ENCODE assay signal across 18 mouse cellular contexts in the genomic region with DNA sequence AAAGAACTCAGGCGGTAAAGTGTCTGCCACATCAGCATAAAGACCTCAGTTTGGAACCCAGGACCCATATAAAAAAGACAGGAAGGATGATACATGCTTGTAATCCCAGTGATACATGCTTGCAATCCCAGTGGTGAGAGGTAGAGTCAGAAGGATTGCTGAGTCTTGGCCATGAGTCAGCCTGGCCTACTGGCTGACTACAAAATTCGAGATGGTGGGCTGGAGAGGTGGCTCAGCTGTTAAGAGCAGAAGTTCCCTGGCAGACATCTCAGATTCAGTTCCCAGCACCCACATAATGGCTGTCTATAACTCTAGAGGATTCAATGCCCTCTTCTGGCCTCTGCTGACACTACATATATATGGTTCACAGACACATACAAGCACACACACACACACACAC. TPM values are rescaled to one million over a fixed set of nuclear protein-coding genes. Genes with fewer than 3 reads are reported as not detected.
DNase-seq lines count a peak whose midpoint lies in the region; ATAC-seq lines count a peak whose summit lies in the region.
"Had no signal": no experiment of that assay in that cellular context is flagged by ENCODE, and none has a peak within 500 bp of the region (broad histone marks: within the 10 kb centered on the region; RNA-seq: fewer than 3 reads in every experiment).

No protein-coding gene starts in this region.

- DNase-seq in heart, adult 11 months = peak; percentile 64
- DNase-seq in heart, adult 9 months (ENCODE audit: low spot score in 2 of 2) = no peak
- DNase-seq in brain, adult 2 months (ENCODE audit: low read depth, low spot score) = peak; percentile 58
- DNase-seq: adrenal gland, adult 2 months; adrenal gland, adult 8-10 months; adrenal gland, postnatal 10 days; adrenal gland, postnatal 14 days; adrenal gland, postnatal 25 days; adrenal gland, postnatal 36 days; B cell, adult 2 months; cerebellum, adult 11 months; cerebellum, adult 11-12 months; cerebellum, adult 18-20 months; cerebellum, adult 2 months; cerebellum, adult 8-10 months had no signal

- ATAC-seq in activated CD4-positive, CD25-positive, alpha-beta regulatory T cell, adult 4 months = no peak
- ATAC-seq: CD4-positive, CD25-positive, alpha-beta regulatory T cell, adult 4 months; Patski had no signal

RNA-seq across cellular contexts. Expression of gene Nos1ap, which starts 5.7 kb away (rescaled TPM):
- not detected for polyA plus RNA-seq in activated CD4-positive, CD25-positive, alpha-beta regulatory T cell, adult 4 months (2017; shearing (Covaris generic))

Comparison
In these comparisons a context has a peak if more than half of its experiments do, and no peak if none do; other contexts are left out.
1. DNase-seq: peak in heart, adult 11 months (single experiment) and brain, adult 2 months (single experiment); none in heart, adult 9 months (0 of 2).